Mouse (Mus musculus): ENCODE measurements at regions not wholly inside any gene's neighbourhood (a gene's known extent, or its start where the extent isn't known, plus 50 kb on each side); places are given as distances from the start of the nearest gene placed in this dataset.

GRCm38 (mm10) chr10:17669401-17669800 lies 53.6 kb upstream of the Cited2 start:
- Histone ChIP-seq H3K4me3 (ENCODE audit: low read depth, low read length) (no peak overlapping the region), H3K27ac (ENCODE audit: low read depth) (no peak overlapping the region), H3K9ac (replicated peaks) (no peak overlapping the region), H3K9me3 (ENCODE audit: low read length) (no peaks in the 10 kb centered on the region), H3K36me3 (replicated peaks; ENCODE audit: insufficient read depth, low read length) (no peaks in the 10 kb centered on the region), H3K4me2 (ENCODE audit: low read depth, low read length) (no peak overlapping the region), H3K27me3 (ENCODE audit: insufficient read depth, low read length) (no peaks in the 10 kb centered on the region), H3K4me1 (ENCODE audit: insufficient read depth) (peaks cover 4% of the 10 kb centered on the region; the same call in 1 of the 2 replicates)
- WGBS (ENCODE audit: insufficient replicate concordance): 54% methylated on average over 9 of the region's 9 CpGs
- TF ChIP-seq EP300 (IDR thresholded peaks at IDR 0.05; ENCODE audit: low read depth) (no peak), CTCF (IDR thresholded peaks at IDR 0.05; ENCODE audit: low read depth) (no peak)
- DNase-seq (no peak), ATAC-seq (no peak)

Data from liver, postnatal 0 days (tissue).